Mouse (Mus musculus): ENCODE data around the gene Tspoap1. TPM values are rescaled to one million over a fixed set of nuclear protein-coding genes. Genes with fewer than 3 reads are reported as not detected.

Gene Tspoap1
- polyA plus RNA-seq, 1 experiment, result 12.9 TPM

DNA sequence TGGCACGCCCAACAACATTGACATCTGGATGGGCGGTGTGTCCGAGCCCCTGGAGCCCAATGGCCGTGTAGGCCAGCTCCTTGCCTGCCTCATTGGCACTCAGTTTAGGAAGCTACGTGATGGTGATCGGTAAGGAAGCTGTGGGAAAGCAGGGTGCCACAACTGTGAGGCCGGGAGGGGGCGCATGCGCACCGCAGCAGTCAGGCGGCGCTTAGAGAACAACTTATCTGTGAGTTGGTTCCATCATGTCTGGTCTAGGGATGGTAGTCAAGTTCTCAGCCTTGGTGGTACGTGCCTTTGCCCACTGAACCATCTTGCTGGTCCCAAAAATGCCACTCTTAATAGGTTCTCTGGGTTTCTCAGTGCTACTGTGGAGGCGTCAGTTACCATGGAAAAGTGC lies 42.3 kb downstream of the Tspoap1 start:
- Histone ChIP-seq H3K4me3 (replicated peaks) (no peak overlapping the region), H3K36me3 (replicated peaks; ENCODE audit: low read length) (no peaks in the 10 kb centered on the region), H3K27me3 (replicated peaks) (peaks cover 61% of the 10 kb centered on the region), H3K9me3 (peaks cover 12% of the 10 kb centered on the region), H3K4me1 (peaks cover 15% of the 10 kb centered on the region)
- TF ChIP-seq GATA1 (IDR thresholded peaks at IDR 0.05; ENCODE audit: borderline replicate concordance, low read length) (no peak), FLI1 (IDR thresholded peaks at IDR 0.05; ENCODE audit: low read length) (no peak)

- H3K4me1 ChIP-seq, result peaks cover 17% of the 10 kb centered on the region
- H3K9me3 ChIP-seq, result peaks cover 13% of the 10 kb centered on the region
- no peaks in the 10 kb centered on the region for H3K36me3 ChIP-seq (replicated peaks; ENCODE audit: low read length)
- no peak overlapping the region for H3K4me3 ChIP-seq (replicated peaks)
- TF ChIP-seq GATA1 (IDR thresholded peaks at IDR 0.05; ENCODE audit: borderline replicate concordance, low read length) (no peak), FLI1 (IDR thresholded peaks at IDR 0.05; ENCODE audit: low read length) (no peak)
- peaks cover 60% of the 10 kb centered on the region for H3K27me3 ChIP-seq (replicated peaks)
Observed at GRCm38 (mm10) chr11:87805448-87805847, 45.1 kb downstream of the Tspoap1 start.

- Histone ChIP-seq H3K4me1 (peaks cover 15% of the 10 kb centered on the region), H3K36me3 (replicated peaks; ENCODE audit: low read length) (no peaks in the 10 kb centered on the region)
- TF ChIP-seq GATA1 (IDR thresholded peaks at IDR 0.05; ENCODE audit: borderline replicate concordance, low read length) (no peak), FLI1 (IDR thresholded peaks at IDR 0.05; ENCODE audit: low read length) (no peak)
Observed at GRCm38 (mm10) chr11:87807433-87807832, 47.1 kb downstream of the Tspoap1 start.

GRCm38 (mm10) chr11:87808236-87808635 lies 47.9 kb downstream of the Tspoap1 start:
- peak overlapping the region; percentile 54 for H3K4me3 ChIP-seq (replicated peaks)
- peaks cover 44% of the 10 kb centered on the region for H3K27me3 ChIP-seq (replicated peaks)
- TF ChIP-seq FLI1 (IDR thresholded peaks at IDR 0.05; ENCODE audit: low read length) (no peak), GATA1 (IDR thresholded peaks at IDR 0.05; ENCODE audit: borderline replicate concordance, low read length) (no peak)
- H3K4me1 ChIP-seq, result peaks cover 15% of the 10 kb centered on the region
- H3K9me3 ChIP-seq, result peaks cover 13% of the 10 kb centered on the region
- no peaks in the 10 kb centered on the region for H3K36me3 ChIP-seq (replicated peaks; ENCODE audit: low read length)

More at GRCm38 (mm10) chr11:87807433-87807832, 47.1 kb downstream of the Tspoap1 start:
- H3K9me3 ChIP-seq, result peaks cover 13% of the 10 kb centered on the region
- peaks cover 52% of the 10 kb centered on the region for H3K27me3 ChIP-seq (replicated peaks)
- no peak overlapping the region for H3K4me3 ChIP-seq (replicated peaks)

GRCm38 (mm10) chr11:87811396-87811795 lies 51.1 kb downstream of the Tspoap1 start:
- Histone ChIP-seq H3K27me3 (replicated peaks) (peaks cover 52% of the 10 kb centered on the region), H3K9me3 (peaks cover 12% of the 10 kb centered on the region), H3K4me1 (peaks cover 15% of the 10 kb centered on the region), H3K4me3 (replicated peaks) (no peak overlapping the region), H3K36me3 (replicated peaks; ENCODE audit: low read length) (no peaks in the 10 kb centered on the region)
- TF ChIP-seq FLI1 (IDR thresholded peaks at IDR 0.05; ENCODE audit: low read length) (no peak), GATA1 (IDR thresholded peaks at IDR 0.05; ENCODE audit: borderline replicate concordance, low read length) (no peak)

GRCm38 (mm10) chr11:87814831-87815230 lies 54.5 kb downstream of the Tspoap1 start:
- Histone ChIP-seq H3K9me3 (no peaks in the 10 kb centered on the region), H3K27me3 (replicated peaks) (peaks cover 72% of the 10 kb centered on the region), H3K4me1 (peaks cover 10% of the 10 kb centered on the region), H3K4me3 (replicated peaks) (no peak overlapping the region), H3K36me3 (replicated peaks; ENCODE audit: low read length) (no peaks in the 10 kb centered on the region)
- TF ChIP-seq GATA1 (IDR thresholded peaks at IDR 0.05; ENCODE audit: borderline replicate concordance, low read length) (no peak), FLI1 (IDR thresholded peaks at IDR 0.05; ENCODE audit: low read length) (no peak)

DNA sequence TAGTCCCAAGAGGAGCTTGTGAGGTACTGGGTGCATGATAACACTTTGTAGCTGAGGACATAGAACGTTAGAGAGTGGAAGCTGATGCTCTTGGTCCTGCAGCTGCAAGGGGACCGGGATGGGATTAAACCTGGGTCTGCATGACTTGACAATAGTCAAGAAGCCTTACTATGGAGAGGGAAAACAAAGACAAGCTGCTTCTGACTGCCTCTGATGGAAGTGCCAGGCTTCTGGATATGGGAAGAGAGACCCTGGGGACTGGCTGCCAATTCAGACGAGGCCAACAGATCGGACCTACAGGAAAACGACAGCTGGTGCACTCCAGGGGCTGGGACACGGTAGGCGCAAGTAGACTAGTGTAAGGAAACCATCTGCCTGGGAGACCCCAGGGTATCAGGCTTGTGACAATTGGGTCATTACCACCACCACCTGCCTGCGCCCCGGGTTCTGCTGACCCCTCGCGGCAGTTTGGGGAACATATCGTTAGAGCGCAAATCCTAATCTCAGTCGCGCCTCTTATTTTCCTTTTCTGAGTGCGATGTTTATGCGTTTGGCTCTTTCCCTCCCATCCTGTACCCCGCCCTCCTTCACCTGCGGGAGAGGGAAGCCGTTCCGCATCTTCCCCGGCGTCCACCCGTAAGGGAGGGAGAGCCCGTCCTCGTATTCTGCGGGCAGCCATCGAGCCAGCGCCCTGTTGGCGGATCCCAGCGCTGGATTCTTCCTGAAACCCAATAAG lies 56.5 kb downstream of the Tspoap1 start:
- Histone ChIP-seq H3K36me3 (replicated peaks; ENCODE audit: low read length) (no peaks in the 10 kb centered on the region), H3K4me3 (replicated peaks) (peak overlapping the region; percentile 88), H3K9me3 (no peaks in the 10 kb centered on the region), H3K4me1 (peaks cover 10% of the 10 kb centered on the region), H3K27me3 (replicated peaks) (peaks cover 76% of the 10 kb centered on the region)
- TF ChIP-seq FLI1 (IDR thresholded peaks at IDR 0.05; ENCODE audit: low read length) (no peak), GATA1 (IDR thresholded peaks at IDR 0.05; ENCODE audit: borderline replicate concordance, low read length) (no peak)

DNA sequence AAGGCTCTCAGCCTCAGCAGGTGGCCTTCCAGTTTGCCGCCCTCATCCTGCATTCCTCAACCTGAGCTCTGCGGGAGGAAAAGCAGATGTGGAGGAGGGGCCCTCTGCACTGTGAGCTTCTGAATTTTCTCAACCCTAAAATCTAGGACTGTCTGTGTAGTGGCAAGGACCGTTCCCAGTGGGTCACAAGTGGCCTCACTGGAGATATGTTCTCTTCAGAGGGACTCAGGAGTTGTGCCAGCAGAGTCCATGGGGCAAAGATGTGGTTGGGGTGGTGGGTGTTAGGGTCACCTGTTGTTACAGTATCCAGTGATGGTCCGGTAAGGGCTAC lies 57.1 kb downstream of the Tspoap1 start:
- Histone ChIP-seq H3K9me3 (no peaks in the 10 kb centered on the region), H3K4me1 (peaks cover 10% of the 10 kb centered on the region), H3K27me3 (replicated peaks) (peaks cover 79% of the 10 kb centered on the region), H3K4me3 (replicated peaks) (peak overlapping the region; percentile 88), H3K36me3 (replicated peaks; ENCODE audit: low read length) (no peaks in the 10 kb centered on the region)
- no peak for TF ChIP-seq FLI1 (IDR thresholded peaks at IDR 0.05; ENCODE audit: low read length)
- no peak for TF ChIP-seq GATA1 (IDR thresholded peaks at IDR 0.05; ENCODE audit: borderline replicate concordance, low read length)

DNA sequence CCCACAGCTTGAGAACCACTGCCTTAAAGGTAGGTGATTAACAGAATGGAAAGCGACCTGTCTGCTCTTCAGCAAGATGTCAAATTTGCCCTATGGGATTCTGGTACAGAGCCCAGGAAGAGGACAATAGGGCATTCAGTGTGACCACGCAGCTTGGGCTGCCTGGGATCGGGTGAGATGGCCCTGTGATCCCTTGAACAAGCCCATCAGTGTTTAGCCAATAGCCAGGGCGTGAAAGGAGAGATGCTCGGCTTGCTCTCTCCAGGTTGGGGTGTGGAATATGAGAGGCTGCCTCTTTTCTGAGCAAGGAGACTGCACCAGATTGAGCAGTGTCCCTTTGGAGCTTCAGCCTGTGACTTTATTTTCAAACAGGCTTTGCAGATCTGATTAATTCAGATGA lies 61.2 kb downstream of the Tspoap1 start:
- H3K27me3 ChIP-seq (replicated peaks), result peaks cover 90% of the 10 kb centered on the region
- peaks cover 10% of the 10 kb centered on the region for H3K4me1 ChIP-seq
- TF ChIP-seq FLI1 (IDR thresholded peaks at IDR 0.05; ENCODE audit: low read length), result no peak
- TF ChIP-seq GATA1 (IDR thresholded peaks at IDR 0.05; ENCODE audit: borderline replicate concordance, low read length), result no peak
- H3K36me3 ChIP-seq (replicated peaks; ENCODE audit: low read length), result no peaks in the 10 kb centered on the region
- H3K9me3 ChIP-seq, result no peaks in the 10 kb centered on the region
- no peak overlapping the region for H3K4me3 ChIP-seq (replicated peaks)

GRCm38 (mm10) chr11:87828239-87828900 lies 68.0 kb downstream of the Tspoap1 start, which contains the start of gene Lpo:
Gene Lpo (minus strand): TSS chr11:87828289.
- no peaks in the 10 kb centered on the region for H3K4me1 ChIP-seq
- no peak within 1 kb of the TSS for H3K4me3 ChIP-seq (replicated peaks)
- H3K36me3 ChIP-seq (replicated peaks; ENCODE audit: low read length), result no peaks in the 10 kb centered on the region
- TF ChIP-seq GATA1 (IDR thresholded peaks at IDR 0.05; ENCODE audit: borderline replicate concordance, low read length) (no peak), FLI1 (IDR thresholded peaks at IDR 0.05; ENCODE audit: low read length) (no peak)
- H3K9me3 ChIP-seq, result no peaks in the 10 kb centered on the region
- peaks cover 68% of the 10 kb centered on the region for H3K27me3 ChIP-seq (replicated peaks)

Other genes with a start within 250 kb of the Tspoap1 start
- gene Gm11492, start 193.9 kb upstream of the Tspoap1 start, polyA plus RNA-seq (2012; ENCODE audit: insufficient read depth, low replicate concordance), result not detected in 2 replicates
- gene Sept4, start 191.6 kb upstream of the Tspoap1 start, polyA plus RNA-seq (2012; ENCODE audit: insufficient read depth, low replicate concordance), result not detected in 2 replicates
- gene Mtmr4, start 168.4 kb upstream of the Tspoap1 start, polyA plus RNA-seq (2012; ENCODE audit: insufficient read depth, low replicate concordance), result 4.6 and 7.0 TPM in 2 replicates
- not detected in 2 replicates for gene Hsf5, start 143.4 kb upstream of the Tspoap1 start, polyA plus RNA-seq (2012; ENCODE audit: insufficient read depth, low replicate concordance)
- 1.0 and 2.7 TPM in 2 replicates for gene Rnf43, start 97.8 kb upstream of the Tspoap1 start, polyA plus RNA-seq (2012; ENCODE audit: insufficient read depth, low replicate concordance)
- 5.6 and 15.5 TPM in 2 replicates for gene Supt4a, start 23.0 kb upstream of the Tspoap1 start, polyA plus RNA-seq (2012; ENCODE audit: insufficient read depth, low replicate concordance)
- gene Mpo, start 33.0 kb downstream of the Tspoap1 start, polyA plus RNA-seq (2012; ENCODE audit: insufficient read depth, low replicate concordance), result 30.8 and 297 TPM in 2 replicates
- gene Lpo, start 67.7 kb downstream of the Tspoap1 start, polyA plus RNA-seq (2012; ENCODE audit: insufficient read depth, low replicate concordance), result not detected in 2 replicates
- gene Mks1, start 92.7 kb downstream of the Tspoap1 start, polyA plus RNA-seq (2012; ENCODE audit: insufficient read depth, low replicate concordance), result 3.8 TPM in 1 of 2 replicates, not detected in the other
- 0.39 TPM in 1 of 2 replicates, not detected in the other for gene Epx, start 115.0 kb downstream of the Tspoap1 start, polyA plus RNA-seq (2012; ENCODE audit: insufficient read depth, low replicate concordance)
- gene Olfr462, start 131.7 kb downstream of the Tspoap1 start, polyA plus RNA-seq (2012; ENCODE audit: insufficient read depth, low replicate concordance), result not detected in 2 replicates
- gene Olfr463, start 136.8 kb downstream of the Tspoap1 start, polyA plus RNA-seq (2012; ENCODE audit: insufficient read depth, low replicate concordance), result not detected in 2 replicates
- not detected in 2 replicates for gene Olfr464, start 160.4 kb downstream of the Tspoap1 start, polyA plus RNA-seq (2012; ENCODE audit: insufficient read depth, low replicate concordance)
- gene Dynll2, start 227.0 kb downstream of the Tspoap1 start, polyA plus RNA-seq (2012; ENCODE audit: insufficient read depth, low replicate concordance), result 32.1 and 63.0 TPM in 2 replicates